30 mouse cellular contexts compared by ENCODE assay signal in the genomic region with DNA sequence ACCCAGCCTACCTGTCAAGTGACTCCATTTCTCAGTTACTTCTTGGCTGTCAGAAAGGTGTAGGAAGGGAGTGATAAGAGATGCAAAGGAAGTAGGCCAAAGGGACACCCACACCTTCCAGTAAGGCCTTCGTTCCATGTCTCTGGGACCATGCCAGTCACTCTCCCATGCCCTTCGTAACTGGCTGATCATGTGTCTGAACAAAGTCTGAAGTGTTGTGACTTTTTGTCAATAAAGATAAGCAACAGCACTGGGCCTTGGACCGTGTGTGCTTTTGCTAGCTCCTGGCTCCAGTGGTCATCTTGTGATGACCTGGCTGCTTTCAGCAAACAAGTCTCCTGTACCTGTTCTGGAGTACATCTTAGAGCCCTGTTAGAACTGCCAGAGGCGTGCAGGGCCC. TPM values are rescaled to one million over a fixed set of nuclear protein-coding genes. Genes with fewer than 3 reads are reported as not detected.
DNase-seq lines count a peak whose midpoint lies in the region; ATAC-seq and TF ChIP-seq lines count a peak whose summit lies in the region.
"Had no signal": no experiment of that assay in that cellular context is flagged by ENCODE, and none has a peak within 500 bp of the region (broad histone marks: within the 10 kb centered on the region; RNA-seq: fewer than 3 reads in every experiment).

No protein-coding gene starts in this region.

- H3K4me1 ChIP-seq in kidney, embryonic 16.5 days (ENCODE audit: insufficient read depth, low read length): peaks cover 18% of the 10 kb centered on the region
- H3K4me1 ChIP-seq in intestine, embryonic 15.5 days (replicated peaks): peaks cover 11% of the 10 kb centered on the region
- peaks cover 23% of the 10 kb centered on the region for H3K4me1 ChIP-seq in limb, embryonic 10.5 days

- H3K4me3 ChIP-seq in kidney, embryonic 16.5 days (ENCODE audit: low read length): no peak overlapping the region
- no peak overlapping the region for H3K4me3 ChIP-seq in intestine, embryonic 15.5 days (replicated peaks)
- no peak overlapping the region for H3K4me3 ChIP-seq in myocyte
- H3K4me3 ChIP-seq in limb, embryonic 10.5 days: no peak overlapping the region
- H3K4me3 ChIP-seq: embryonic facial prominence, embryonic 13.5 days; heart, embryonic 10.5 days; heart, embryonic 15.5 days; limb, embryonic 12.5 days; midbrain, embryonic 13.5 days had no signal

- ATAC-seq in kidney, embryonic 16.5 days (ENCODE audit: low FRiP score, low TSS enrichment): no peak
- peak; percentile 49 for ATAC-seq in intestine, embryonic 15.5 days
- ATAC-seq: activated CD4-positive, CD25-positive, alpha-beta regulatory T cell, adult 4 months; hindbrain, embryonic 16.5 days; lung, postnatal 0 days; midbrain, embryonic 13.5 days had no signal

- no peak for TF ChIP-seq POLR2A in myocyte (IDR thresholded peaks at IDR 0.05; ENCODE audit: insufficient read length, low read depth)

- peak overlapping the region; percentile 51 for H3K27ac ChIP-seq in kidney, embryonic 16.5 days (ENCODE audit: low read length)
- H3K27ac ChIP-seq in intestine, embryonic 15.5 days: no peak overlapping the region
- no peak overlapping the region for H3K27ac ChIP-seq in limb, embryonic 10.5 days
- H3K27ac ChIP-seq: embryonic facial prominence, embryonic 13.5 days; heart, embryonic 10.5 days; heart, embryonic 15.5 days; limb, embryonic 12.5 days; macrophage; midbrain, embryonic 13.5 days had no signal

- peak; percentile 25 for DNase-seq in cerebellum, adult 9-10 months
- no peak for DNase-seq in cerebellum, postnatal 14 days
- DNase-seq in kidney, postnatal 4 days: no peak
- no peak for DNase-seq in limb, embryonic 10.5 days (ENCODE audit: low spot score)
- DNase-seq in embryo, embryonic 10.5 days (ENCODE audit: low spot score): no peak
- DNase-seq: adrenal gland, adult 2 months; adrenal gland, postnatal 36 days; gastrocnemius, postnatal 10 days; layer of hippocampus, adult 9-11 months; lung, adult 18-20 months; retina, postnatal 1 day; right cerebral cortex, postnatal 25 days; spleen, adult 18-20 months had no signal

- H3K79me2 ChIP-seq in myocyte (ENCODE audit: control insufficient read depth, insufficient read depth): no peaks in the 10 kb centered on the region

- no peaks in the 10 kb centered on the region for H3K27me3 ChIP-seq in kidney, embryonic 16.5 days (ENCODE audit: insufficient read depth, low read length)
- no peaks in the 10 kb centered on the region for H3K27me3 ChIP-seq in intestine, embryonic 15.5 days (replicated peaks)
- H3K27me3 ChIP-seq in myocyte (ENCODE audit: control insufficient read depth, insufficient read depth, insufficient read length): no peaks in the 10 kb centered on the region
- no peaks in the 10 kb centered on the region for H3K27me3 ChIP-seq in limb, embryonic 10.5 days (ENCODE audit: low read depth, poor library complexity, severe bottlenecking)
- H3K27me3 ChIP-seq: CH12.LX; heart, embryonic 15.5 days; limb, embryonic 12.5 days; midbrain, embryonic 13.5 days had no signal

- H3K4me2 ChIP-seq in kidney, embryonic 16.5 days (replicated peaks; ENCODE audit: low read depth, low read length): no peak overlapping the region
- H3K4me2 ChIP-seq in intestine, embryonic 15.5 days (replicated peaks): no peak overlapping the region
- no peak overlapping the region for H3K4me2 ChIP-seq in myocyte (ENCODE audit: low read depth)
- H3K4me2 ChIP-seq: embryonic facial prominence, embryonic 13.5 days; heart, embryonic 15.5 days; limb, embryonic 12.5 days; midbrain, embryonic 13.5 days had no signal

- H3ac ChIP-seq in myocyte (ENCODE audit: control insufficient read depth, insufficient read length): no peak overlapping the region

- peaks cover 37% of the 10 kb centered on the region for H3K36me3 ChIP-seq in kidney, embryonic 16.5 days (ENCODE audit: insufficient read depth, low read length)
- H3K36me3 ChIP-seq in intestine, embryonic 15.5 days: peaks cover 15% of the 10 kb centered on the region
- peaks cover 11% of the 10 kb centered on the region for H3K36me3 ChIP-seq in myocyte (ENCODE audit: control insufficient read depth, insufficient read depth)
- peaks cover 50% of the 10 kb centered on the region for H3K36me3 ChIP-seq in limb, embryonic 10.5 days

- H3K9ac ChIP-seq in kidney, embryonic 16.5 days (replicated peaks; ENCODE audit: low read length): 0 out of 2 replicates have a peak overlapping the region, but pooled peaks have one; percentile 15
- H3K9ac ChIP-seq in intestine, embryonic 15.5 days: no peak overlapping the region
- H3K9ac ChIP-seq: embryonic facial prominence, embryonic 13.5 days; heart, embryonic 15.5 days; limb, embryonic 12.5 days; midbrain, embryonic 13.5 days had no signal

- no peaks in the 10 kb centered on the region for H3K9me3 ChIP-seq in kidney, embryonic 16.5 days (ENCODE audit: low read length)
- no peaks in the 10 kb centered on the region for H3K9me3 ChIP-seq in intestine, embryonic 15.5 days
- H3K9me3 ChIP-seq in limb, embryonic 10.5 days (replicated peaks): no peaks in the 10 kb centered on the region
- H3K9me3 ChIP-seq: embryonic facial prominence, embryonic 13.5 days; heart, embryonic 10.5 days; heart, embryonic 15.5 days; limb, embryonic 12.5 days; midbrain, embryonic 13.5 days had no signal

- WGBS in kidney, embryonic 16.5 days: 80% methylated on average over 4 of the region's 4 CpGs
- WGBS in intestine, embryonic 15.5 days: 61% methylated on average over 4 of the region's 4 CpGs
- WGBS in limb, embryonic 10.5 days: 87% methylated on average over 4 of the region's 4 CpGs

TF ChIP-seq in myocyte, 11 proteins besides CTCF, POLR2A, EP300 and RAD21:
- TF ChIP-seq POLR2AphosphoS2 (IDR thresholded peaks at IDR 0.05; ENCODE audit: insufficient read length, low read depth) (peak; percentile 41), REST (IDR thresholded peaks at IDR 0.05; ENCODE audit: insufficient read depth, insufficient read length) (no peak)
TF ChIP-seq in myocyte: peak in this region for 1.

RNA-seq across cellular contexts. Expression of gene Trim80, which starts 7.5 kb away (rescaled TPM):
- polyA plus RNA-seq in kidney, embryonic 16.5 days (2015; fragmentation: Nextera tagmentation; extraction: Ambion mirVana): 0.12 and 0.35 TPM in 2 replicates
- polyA plus RNA-seq in intestine, embryonic 15.5 days (2015; fragmentation: Nextera tagmentation; extraction: Ambion mirVana): 0.49 and 0.66 TPM in 2 replicates
- polyA plus RNA-seq in myocyte (2012; fragmentation: generic; extraction: Trizol): not detected
- 0.18 and 0.26 TPM in 2 replicates for polyA plus RNA-seq in limb, embryonic 10.5 days (2016; fragmentation: Nextera tagmentation; extraction: Ambion mirVana)
- polyA plus RNA-seq: activated CD4-positive, CD25-positive, alpha-beta regulatory T cell, adult 4 months; C2C12; heart, embryonic 15.5 days; hindbrain, embryonic 11.5 days; limb, embryonic 12.5 days; lung, postnatal 0 days; macrophage; midbrain, embryonic 13.5 days; neural tube, embryonic 14.5 days had no signal

RNA-seq across cellular contexts. Expression of gene Kctd2, which starts 12.9 kb away (rescaled TPM):
- 4.7 and 4.8 TPM in 2 replicates for polyA plus RNA-seq in kidney, embryonic 16.5 days (2015; fragmentation: Nextera tagmentation; extraction: Ambion mirVana)
- 12.1 and 13.5 TPM in 2 replicates for polyA plus RNA-seq in intestine, embryonic 15.5 days (2015; fragmentation: Nextera tagmentation; extraction: Ambion mirVana)
- polyA plus RNA-seq in myocyte (2012; fragmentation: generic; extraction: Trizol): 27.3 TPM
- polyA plus RNA-seq in limb, embryonic 10.5 days (2016; fragmentation: Nextera tagmentation; extraction: Ambion mirVana): 13.6 and 18.3 TPM in 2 replicates

RNA-seq across cellular contexts. Expression of gene Atp5h, which starts 13.1 kb away (rescaled TPM):
- polyA plus RNA-seq in kidney, embryonic 16.5 days (2015; fragmentation: Nextera tagmentation; extraction: Ambion mirVana): 942 and 981 TPM in 2 replicates
- 989 and 991 TPM in 2 replicates for polyA plus RNA-seq in intestine, embryonic 15.5 days (2015; fragmentation: Nextera tagmentation; extraction: Ambion mirVana)
- polyA plus RNA-seq in myocyte (2012; fragmentation: generic; extraction: Trizol): 693 TPM
- polyA plus RNA-seq in limb, embryonic 10.5 days (2016; fragmentation: Nextera tagmentation; extraction: Ambion mirVana): 862 and 900 TPM in 2 replicates

RNA-seq across cellular contexts. Expression of gene Mrpl58, which starts 29.3 kb away (rescaled TPM):
- polyA plus RNA-seq in kidney, embryonic 16.5 days (2015; fragmentation: Nextera tagmentation; extraction: Ambion mirVana): 195 and 203 TPM in 2 replicates
- 187 and 197 TPM in 2 replicates for polyA plus RNA-seq in intestine, embryonic 15.5 days (2015; fragmentation: Nextera tagmentation; extraction: Ambion mirVana)
- 201 TPM for polyA plus RNA-seq in myocyte (2012; fragmentation: generic; extraction: Trizol)
- 202 and 220 TPM in 2 replicates for polyA plus RNA-seq in limb, embryonic 10.5 days (2016; fragmentation: Nextera tagmentation; extraction: Ambion mirVana)

RNA-seq across cellular contexts. Expression of gene Slc16a5, which starts 29.5 kb away (rescaled TPM):
- 28.4 and 31.5 TPM in 2 replicates for polyA plus RNA-seq in kidney, embryonic 16.5 days (2015; fragmentation: Nextera tagmentation; extraction: Ambion mirVana)
- polyA plus RNA-seq in intestine, embryonic 15.5 days (2015; fragmentation: Nextera tagmentation; extraction: Ambion mirVana): 2.8 and 3.7 TPM in 2 replicates
- 0.10 TPM for polyA plus RNA-seq in myocyte (2012; fragmentation: generic; extraction: Trizol)
- polyA plus RNA-seq in limb, embryonic 10.5 days (2016; fragmentation: Nextera tagmentation; extraction: Ambion mirVana): 0.23 and 0.25 TPM in 2 replicates
- polyA plus RNA-seq: adrenal gland, adult 2 months; brain, embryonic 14.5 days; limb, embryonic 12.5 days; macrophage had no signal
